25 mouse cellular contexts compared by ENCODE assay signal in the genomic region with DNA sequence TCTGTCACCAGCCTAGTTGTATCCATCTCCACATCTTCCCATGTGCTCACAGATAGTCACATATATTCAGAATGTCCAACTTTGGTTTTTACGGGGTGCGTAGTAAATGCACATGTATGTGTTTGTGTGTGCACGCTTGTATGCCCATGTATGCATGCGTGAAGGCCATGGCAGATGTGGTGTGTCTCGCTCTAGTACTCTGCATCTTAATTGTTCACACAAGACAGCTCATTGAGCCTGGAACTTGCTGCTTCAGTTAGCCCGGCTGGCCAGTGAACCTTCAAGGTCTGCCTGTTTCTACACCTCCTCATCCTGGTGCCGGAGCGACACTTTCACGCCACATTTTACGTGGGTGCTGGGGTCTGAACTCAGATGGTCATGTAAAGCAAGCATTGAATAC.
"Had no signal": no experiment of that assay in that cellular context is flagged by ENCODE, and none has a peak within 500 bp of the region (broad histone marks: within the 10 kb centered on the region; RNA-seq: fewer than 3 reads in every experiment).

No protein-coding gene starts in this region.

- H3K4me1 ChIP-seq: heart, embryonic 15.5 days; hindbrain, embryonic 13.5 days; hindbrain, embryonic 15.5 days; liver, embryonic 12.5 days had no signal

- DNase-seq: gastrocnemius, postnatal 14 days; gastrocnemius, postnatal 36 days; heart, adult 18-20 months; heart, postnatal 14 days; heart, postnatal 36 days; kidney, adult 11 months; kidney, adult 2 months; kidney, adult 9 months; kidney, postnatal 14 days; kidney, postnatal 36 days; layer of hippocampus, adult 9-11 months; layer of hippocampus, postnatal 36 days; left cerebral cortex, postnatal 4 days had no signal

- H3K36me3 ChIP-seq: heart, embryonic 13.5 days; heart, embryonic 15.5 days; hindbrain, embryonic 13.5 days; hindbrain, embryonic 15.5 days; limb, embryonic 12.5 days; liver, embryonic 12.5 days had no signal

- H3K4me3 ChIP-seq: heart, embryonic 10.5 days; heart, embryonic 13.5 days; heart, embryonic 15.5 days; hindbrain, embryonic 13.5 days; hindbrain, embryonic 15.5 days; kidney, embryonic 15.5 days; limb, embryonic 12.5 days; liver, embryonic 12.5 days had no signal

- H3K27ac ChIP-seq: heart, embryonic 10.5 days; heart, embryonic 13.5 days; heart, embryonic 15.5 days; hindbrain, embryonic 13.5 days; hindbrain, embryonic 15.5 days; hindbrain, postnatal 0 days; kidney, embryonic 15.5 days; kidney, postnatal 0 days; limb, embryonic 12.5 days; liver, embryonic 12.5 days; liver, embryonic 14.5 days had no signal

- H3K9ac ChIP-seq: heart, embryonic 13.5 days; heart, embryonic 15.5 days; hindbrain, embryonic 13.5 days; hindbrain, embryonic 15.5 days; kidney, embryonic 15.5 days; limb, embryonic 12.5 days; liver, embryonic 12.5 days; liver, embryonic 14.5 days had no signal

- H3K27me3 ChIP-seq: heart, embryonic 13.5 days; heart, embryonic 15.5 days; hindbrain, embryonic 13.5 days; hindbrain, embryonic 15.5 days; kidney, embryonic 15.5 days had no signal

- H3K4me2 ChIP-seq: heart, embryonic 13.5 days; heart, embryonic 15.5 days; hindbrain, embryonic 13.5 days; hindbrain, embryonic 15.5 days; kidney, embryonic 15.5 days; limb, embryonic 12.5 days; liver, embryonic 12.5 days had no signal

- ATAC-seq: hindbrain, postnatal 0 days; intestine, embryonic 16.5 days; liver, embryonic 12.5 days had no signal
